Mouse (Mus musculus) spleen, adult 2 months (tissue): ENCODE results near the gene Med13.

Experiments
- CTCF ChIP-seq: fragments of 200-500 bp; IDR thresholded peaks from 2 replicates; pipeline ENCODE4 v1.5.1; 2011; ENCODE audit warnings: mild to moderate bottlenecking, inconsistent platforms; ENCODE audit not compliant: insufficient read depth, insufficient read length, insufficient replicate concordance; ENCODE audit errors: extremely low read depth
- POLR2A ChIP-seq: fragments of 200-500 bp; IDR thresholded peaks from 2 replicates; pipeline ENCODE4 v1.6.1; 2011; ENCODE audit warnings: low read depth, low read length, inconsistent platforms

GRCm38 (mm10) chr11:86310280-86310679 lies 47.1 kb downstream of the Med13 start:
- TF ChIP-seq CTCF (no peak), POLR2A (no peak)
